Mouse (Mus musculus): ENCODE measurements around the gene Fstl4. TPM values are rescaled to one million over a fixed set of nuclear protein-coding genes. Genes with fewer than 3 reads are reported as not detected.
A peak's percentile ranks its signal among the peaks of the same experiment; 100 is the strongest.
"Not testable (repeated sequence)": the region's sequence is repeated elsewhere in the genome, so short reads cannot be mapped to it uniquely, and the experiment has no call there.

The Fstl4 gene
- polyA plus RNA-seq, 1 experiment from 2014 or later, result 0.64 TPM

- WGBS, result 81% methylated on average over 5 of the region's 5 CpGs
- ATAC-seq (ENCODE audit: low FRiP score), result no peak
Measured at GRCm38 (mm10) chr11:53187427-53188140, 423.1 kb downstream of the Fstl4 start.

GRCm38 (mm10) chr11:53196551-53196950 lies 432.1 kb downstream of the Fstl4 start:
- H3K36me3 ChIP-seq (ENCODE audit: control insufficient read depth, insufficient read depth, low read length); DNase-seq (ENCODE audit: low spot score, missing footprints); H3K9ac ChIP-seq (ENCODE audit: low read length); H3K4me1 ChIP-seq (ENCODE audit: control insufficient read depth, insufficient read depth, low read length); H3K4me2 ChIP-seq; H3K27me3 ChIP-seq (ENCODE audit: control insufficient read depth, insufficient read depth, low read length); H3K4me3 ChIP-seq (ENCODE audit: low read depth, low read length); H3K9me3 ChIP-seq (ENCODE audit: control insufficient read depth, low read length); ATAC-seq (ENCODE audit: low FRiP score); H3K27ac ChIP-seq (ENCODE audit: low read depth, low read length): not testable (repeated sequence)
- 92% methylated on average over 1 of the region's 1 CpGs for WGBS

More at GRCm38 (mm10) chr11:53187427-53188140, 423.1 kb downstream of the Fstl4 start:
- 0 out of 2 replicates have a peak, but pooled peaks cover 2% of the 10 kb centered on the region for H3K4me1 ChIP-seq (ENCODE audit: control insufficient read depth, insufficient read depth, low read length)
- no peak overlapping the region for H3K9ac ChIP-seq (ENCODE audit: low read length)
- DNase-seq (ENCODE audit: low spot score, missing footprints), result no peak
- no peaks in the 10 kb centered on the region for H3K9me3 ChIP-seq (ENCODE audit: control insufficient read depth, low read length)
- H3K27me3 ChIP-seq (ENCODE audit: control insufficient read depth, insufficient read depth, low read length), result no peaks in the 10 kb centered on the region
- no peak overlapping the region for H3K4me3 ChIP-seq (ENCODE audit: low read depth, low read length)
- H3K36me3 ChIP-seq (ENCODE audit: control insufficient read depth, insufficient read depth, low read length), result no peaks in the 10 kb centered on the region
- no peak overlapping the region for H3K27ac ChIP-seq (ENCODE audit: low read depth, low read length)
- no peak overlapping the region for H3K4me2 ChIP-seq

- 91% methylated on average over 2 of the region's 2 CpGs for WGBS
- Histone ChIP-seq H3K36me3 (ENCODE audit: control insufficient read depth, insufficient read depth, low read length) (no peaks in the 10 kb centered on the region), H3K9ac (ENCODE audit: low read length) (no peak overlapping the region), H3K9me3 (ENCODE audit: control insufficient read depth, low read length) (no peaks in the 10 kb centered on the region), H3K27ac (ENCODE audit: low read depth, low read length) (no peak overlapping the region), H3K4me3 (ENCODE audit: low read depth, low read length) (no peak overlapping the region), H3K4me2 (no peak overlapping the region), H3K4me1 (ENCODE audit: control insufficient read depth, insufficient read depth, low read length) (no peaks in the 10 kb centered on the region), H3K27me3 (ENCODE audit: control insufficient read depth, insufficient read depth, low read length) (no peaks in the 10 kb centered on the region)
- ATAC-seq (ENCODE audit: low FRiP score) (no peak), DNase-seq (ENCODE audit: low spot score, missing footprints) (no peak)
Measured at GRCm38 (mm10) chr11:53197111-53197510, 432.7 kb downstream of the Fstl4 start.

GRCm38 (mm10) chr11:53202459-53203250 lies 438.2 kb downstream of the Fstl4 start:
- no peak for ATAC-seq (ENCODE audit: low FRiP score)
- H3K27me3 ChIP-seq (ENCODE audit: control insufficient read depth, insufficient read depth, low read length), result no peaks in the 10 kb centered on the region
- 78% methylated on average over 2 of the region's 2 CpGs for WGBS
- H3K9ac ChIP-seq (ENCODE audit: low read length), result no peak overlapping the region
- H3K9me3 ChIP-seq (ENCODE audit: control insufficient read depth, low read length), result no peaks in the 10 kb centered on the region
- H3K4me3 ChIP-seq (ENCODE audit: low read depth, low read length), result no peak overlapping the region
- no peak overlapping the region for H3K27ac ChIP-seq (ENCODE audit: low read depth, low read length)
- no peak overlapping the region for H3K4me2 ChIP-seq
- no peaks in the 10 kb centered on the region for H3K36me3 ChIP-seq (ENCODE audit: control insufficient read depth, insufficient read depth, low read length)
- no peak for DNase-seq (ENCODE audit: low spot score, missing footprints)
- no peaks in the 10 kb centered on the region for H3K4me1 ChIP-seq (ENCODE audit: control insufficient read depth, insufficient read depth, low read length)

- DNase-seq (ENCODE audit: low spot score, missing footprints) (no peak), ATAC-seq (ENCODE audit: low FRiP score) (no peak)
- no peaks in the 10 kb centered on the region for H3K36me3 ChIP-seq (ENCODE audit: control insufficient read depth, insufficient read depth, low read length)
- 85% methylated on average over 9 of the region's 9 CpGs for WGBS
- H3K9ac ChIP-seq (ENCODE audit: low read length), result no peak overlapping the region
- H3K4me3 ChIP-seq (ENCODE audit: low read depth, low read length), result no peak overlapping the region
- no peaks in the 10 kb centered on the region for H3K27me3 ChIP-seq (ENCODE audit: control insufficient read depth, insufficient read depth, low read length)
- H3K27ac ChIP-seq (ENCODE audit: low read depth, low read length), result no peak overlapping the region
- no peak overlapping the region for H3K4me2 ChIP-seq
- no peaks in the 10 kb centered on the region for H3K4me1 ChIP-seq (ENCODE audit: control insufficient read depth, insufficient read depth, low read length)
- no peaks in the 10 kb centered on the region for H3K9me3 ChIP-seq (ENCODE audit: control insufficient read depth, low read length)
Measured at GRCm38 (mm10) chr11:53210876-53211275, 446.4 kb downstream of the Fstl4 start.

GRCm38 (mm10) chr11:53229011-53229410 lies 464.6 kb downstream of the Fstl4 start:
- 85% methylated on average over 3 of the region's 3 CpGs for WGBS
- no peak overlapping the region for H3K4me2 ChIP-seq

GRCm38 (mm10) chr11:53231836-53232235 lies 467.4 kb downstream of the Fstl4 start:
- Histone ChIP-seq H3K4me3 (ENCODE audit: low read depth, low read length) (no peak overlapping the region), H3K27ac (ENCODE audit: low read depth, low read length) (no peak overlapping the region), H3K36me3 (ENCODE audit: control insufficient read depth, insufficient read depth, low read length) (no peaks in the 10 kb centered on the region), H3K9ac (ENCODE audit: low read length) (no peak overlapping the region), H3K9me3 (ENCODE audit: control insufficient read depth, low read length) (no peaks in the 10 kb centered on the region), H3K4me2 (no peak overlapping the region), H3K27me3 (ENCODE audit: control insufficient read depth, insufficient read depth, low read length) (no peaks in the 10 kb centered on the region), H3K4me1 (ENCODE audit: control insufficient read depth, insufficient read depth, low read length) (no peaks in the 10 kb centered on the region)
- DNase-seq (ENCODE audit: low spot score, missing footprints) (no peak), ATAC-seq (ENCODE audit: low FRiP score) (no peak)
- 90% methylated on average over 5 of the region's 5 CpGs for WGBS

More at GRCm38 (mm10) chr11:53229011-53229410, 464.6 kb downstream of the Fstl4 start:
- Histone ChIP-seq H3K9ac (ENCODE audit: low read length) (no peak overlapping the region), H3K9me3 (ENCODE audit: control insufficient read depth, low read length) (no peaks in the 10 kb centered on the region), H3K27me3 (ENCODE audit: control insufficient read depth, insufficient read depth, low read length) (no peaks in the 10 kb centered on the region), H3K4me3 (ENCODE audit: low read depth, low read length) (no peak overlapping the region), H3K4me1 (ENCODE audit: control insufficient read depth, insufficient read depth, low read length) (no peaks in the 10 kb centered on the region), H3K36me3 (ENCODE audit: control insufficient read depth, insufficient read depth, low read length) (no peaks in the 10 kb centered on the region), H3K27ac (ENCODE audit: low read depth, low read length) (no peak overlapping the region)
- ATAC-seq (ENCODE audit: low FRiP score) (no peak), DNase-seq (ENCODE audit: low spot score, missing footprints) (no peak)

- no peak overlapping the region for H3K4me3 ChIP-seq (ENCODE audit: low read depth, low read length)
- 86% methylated on average over 9 of the region's 9 CpGs for WGBS
- H3K9ac ChIP-seq (ENCODE audit: low read length), result no peak overlapping the region
- H3K4me1 ChIP-seq (ENCODE audit: control insufficient read depth, insufficient read depth, low read length), result no peaks in the 10 kb centered on the region
- H3K9me3 ChIP-seq (ENCODE audit: control insufficient read depth, low read length), result no peaks in the 10 kb centered on the region; the same call in 1 of the 2 replicates
- ATAC-seq (ENCODE audit: low FRiP score), result no peak
- no peaks in the 10 kb centered on the region for H3K27me3 ChIP-seq (ENCODE audit: control insufficient read depth, insufficient read depth, low read length)
- H3K27ac ChIP-seq (ENCODE audit: low read depth, low read length), result no peak overlapping the region
- H3K36me3 ChIP-seq (ENCODE audit: control insufficient read depth, insufficient read depth, low read length), result no peaks in the 10 kb centered on the region
- H3K4me2 ChIP-seq, result no peak overlapping the region
- peak; percentile 60 for DNase-seq (ENCODE audit: low spot score, missing footprints)
Measured at GRCm38 (mm10) chr11:53233590-53233989, 469.2 kb downstream of the Fstl4 start.

All from midbrain, embryonic 11.5 days (tissue).